Mouse (Mus musculus) testis, adult 2 months (tissue): ENCODE results near the gene Il12a. TPM values are rescaled to one million over a fixed set of nuclear protein-coding genes. Genes with fewer than 3 reads are reported as not detected.
A peak's percentile ranks its signal among the peaks of the same experiment; 100 is the strongest.

ENCODE experiments used
- H3K27ac ChIP-seq: fragments of 200-500 bp; 2 replicates; pipeline ENCODE4 v1.5.1; 2012; ENCODE audit warnings: low read depth, low read length; ENCODE audit not compliant: control insufficient read depth, insufficient read depth
- H3K27me3 ChIP-seq: fragments of 200-500 bp; 2 replicates; pipeline ENCODE4 v1.6.1; 2012; ENCODE audit warnings: mild to moderate bottlenecking, low read length, moderate library complexity; ENCODE audit not compliant: control insufficient read depth, insufficient read depth
- H3K36me3 ChIP-seq: fragments of 200-500 bp; 2 replicates; pipeline ENCODE4 v1.6.1; 2012; ENCODE audit warnings: mild to moderate bottlenecking, low read length; ENCODE audit not compliant: control insufficient read depth, insufficient read depth
- H3K4me1 ChIP-seq: fragments of 200-500 bp; 2 replicates; pipeline ENCODE4 v1.6.1; 2012; ENCODE audit warnings: low read length; ENCODE audit not compliant: control insufficient read depth, insufficient read depth
- H3K4me3 ChIP-seq: fragments of 200-500 bp; 2 replicates; pipeline ENCODE4 v1.5.1; 2012; ENCODE audit warnings: low read depth, mild to moderate bottlenecking, low read length, moderate library complexity, mixed read lengths; ENCODE audit not compliant: control insufficient read depth
- CTCF ChIP-seq: fragments of 200-500 bp; IDR thresholded peaks from 2 replicates; pipeline ENCODE4 v1.5.1; 2012; ENCODE audit warnings: low read depth, mild to moderate bottlenecking, inconsistent platforms, low read length, moderate library complexity; ENCODE audit not compliant: control insufficient read depth, insufficient read depth, insufficient replicate concordance
- POLR2A ChIP-seq: fragments of 200-500 bp; IDR thresholded peaks from 2 replicates; pipeline ENCODE4 v1.6.1; 2012; ENCODE audit warnings: low read depth, mild to moderate bottlenecking, inconsistent platforms, low read length, moderate library complexity; ENCODE audit not compliant: control insufficient read depth
- polyA plus RNA-seq: library from polyadenylated mRNA; depleted of rRNA; stranded (reverse); fragments of >200 nt; gene quantifications from 2 replicates; pipeline ENCODE4 v1.2.3, GENCODE M21; 2012; rRNA removed

The Il12a gene
- 0.07 and 0.25 TPM in 2 replicates for polyA plus RNA-seq

DNA sequence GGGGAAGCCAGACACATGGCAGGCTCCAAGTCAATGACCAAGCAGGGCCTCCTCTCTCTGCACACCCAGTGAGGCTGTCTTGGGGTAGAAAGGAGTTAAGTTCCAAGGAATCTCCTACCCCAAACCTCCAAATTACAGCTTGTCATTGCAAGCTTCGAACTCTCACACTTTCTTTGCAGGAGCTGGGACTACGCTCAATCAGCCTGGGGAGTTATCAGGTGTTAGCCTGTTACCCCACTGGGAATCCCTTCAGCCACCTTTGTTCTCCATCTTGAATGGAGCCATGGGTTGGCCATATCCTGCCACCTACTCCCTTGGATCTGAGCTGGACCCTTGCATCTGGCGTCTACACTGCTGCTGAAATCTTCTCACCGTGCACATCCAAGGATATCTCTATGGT lies at the start of gene Il12a:
TSS of gene Il12a (plus strand) at position 301 of the 400 bp plus-strand sequence.
- Histone ChIP-seq H3K27me3 (no peaks in the 10 kb centered on the region), H3K4me1 (no peaks in the 10 kb centered on the region), H3K27ac (no peak within 1 kb of the TSS), H3K36me3 (no peaks in the 10 kb centered on the region), H3K4me3 (peak within 1 kb of the TSS; percentile 11)
- no peak for TF ChIP-seq POLR2A
- no peak for TF ChIP-seq CTCF

DNA sequence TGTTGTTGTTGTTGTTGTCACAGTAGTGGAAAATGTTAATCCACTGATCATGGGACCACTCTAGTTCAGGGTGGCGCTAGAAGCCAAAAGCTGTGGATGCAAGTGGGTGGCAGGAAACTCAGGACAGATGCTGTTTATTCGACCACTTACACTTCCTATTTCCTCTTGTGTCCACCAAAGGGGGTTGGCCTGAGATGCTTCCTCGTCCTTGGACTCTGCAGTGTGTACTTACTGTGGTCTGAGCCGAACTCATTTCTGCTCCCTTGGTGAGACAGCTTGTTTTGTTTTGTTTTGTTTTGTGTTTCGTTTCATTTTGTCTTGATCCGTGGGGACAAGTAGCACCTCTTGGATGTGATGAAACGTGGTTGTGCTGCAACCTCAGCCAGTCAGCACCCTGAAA lies 47.5 kb upstream of the Il12a start:
- Histone ChIP-seq H3K27ac (no peak overlapping the region), H3K36me3 (no peaks in the 10 kb centered on the region), H3K4me1 (no peaks in the 10 kb centered on the region), H3K27me3 (no peaks in the 10 kb centered on the region), H3K4me3 (no peak overlapping the region)
- TF ChIP-seq POLR2A (no peak), CTCF (no peak)

DNA sequence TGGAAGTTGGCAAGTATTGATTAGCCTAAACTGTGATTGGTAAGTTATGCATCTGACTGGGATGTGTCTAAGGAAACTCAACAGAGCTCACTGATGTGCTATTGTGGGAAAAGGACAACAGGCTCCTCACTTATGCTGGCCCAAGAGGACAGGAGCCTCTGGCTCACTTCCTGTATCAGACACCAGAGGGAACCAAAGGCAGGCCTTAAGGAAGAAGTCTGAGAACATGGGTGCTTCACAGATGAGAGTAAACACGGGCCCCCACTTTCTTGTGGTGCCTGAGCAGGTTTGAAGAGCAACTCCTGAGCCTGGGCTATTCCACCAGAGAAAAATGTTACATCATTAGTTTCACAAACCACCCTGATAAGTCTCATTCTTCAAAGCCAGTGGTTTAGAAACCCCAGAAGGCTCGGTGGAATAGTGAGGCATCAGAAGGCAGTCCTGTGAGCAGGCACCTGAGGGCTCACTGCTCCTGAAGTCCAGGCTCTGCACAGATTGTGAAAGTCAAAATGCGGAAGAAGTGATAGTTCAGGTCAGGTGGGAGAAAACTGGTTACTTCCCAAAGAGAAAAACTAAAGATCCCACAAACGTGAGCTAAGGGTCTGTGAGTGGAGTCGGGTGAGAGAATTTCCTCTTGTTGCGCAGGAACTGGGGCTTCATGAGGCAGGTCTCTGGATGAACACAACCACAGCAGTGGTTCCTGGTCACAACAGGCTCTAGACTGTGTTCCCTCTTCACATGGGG lies 43.9 kb upstream of the Il12a start:
- no peak for TF ChIP-seq POLR2A
- no peak for TF ChIP-seq CTCF
- no peak overlapping the region for H3K27ac ChIP-seq
- no peak overlapping the region for H3K4me3 ChIP-seq
- no peaks in the 10 kb centered on the region for H3K36me3 ChIP-seq
- H3K4me1 ChIP-seq, result no peaks in the 10 kb centered on the region
- H3K27me3 ChIP-seq, result no peaks in the 10 kb centered on the region

DNA sequence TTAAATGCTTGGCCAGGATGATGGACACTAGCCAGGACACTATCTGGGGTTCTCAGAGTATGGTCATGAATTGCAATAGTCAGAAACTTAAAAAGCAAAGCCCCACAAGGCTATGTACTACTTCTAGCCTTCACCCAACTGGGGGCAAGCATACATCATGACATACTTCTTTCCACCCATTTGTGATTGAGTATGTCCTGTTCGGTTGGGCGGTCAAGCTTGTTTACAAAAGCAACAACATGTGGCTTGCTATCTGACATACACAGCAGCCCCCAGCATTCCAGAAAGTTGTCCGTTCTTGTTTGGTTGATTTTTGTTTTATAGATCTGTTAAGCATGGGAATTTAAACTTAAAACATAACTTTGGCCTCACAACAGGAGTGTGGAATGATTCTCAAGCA lies 43.2 kb upstream of the Il12a start:
- Histone ChIP-seq H3K36me3 (no peaks in the 10 kb centered on the region), H3K4me3 (no peak overlapping the region), H3K27ac (no peak overlapping the region), H3K4me1 (no peaks in the 10 kb centered on the region), H3K27me3 (no peaks in the 10 kb centered on the region)
- TF ChIP-seq POLR2A (no peak), CTCF (no peak)

DNA sequence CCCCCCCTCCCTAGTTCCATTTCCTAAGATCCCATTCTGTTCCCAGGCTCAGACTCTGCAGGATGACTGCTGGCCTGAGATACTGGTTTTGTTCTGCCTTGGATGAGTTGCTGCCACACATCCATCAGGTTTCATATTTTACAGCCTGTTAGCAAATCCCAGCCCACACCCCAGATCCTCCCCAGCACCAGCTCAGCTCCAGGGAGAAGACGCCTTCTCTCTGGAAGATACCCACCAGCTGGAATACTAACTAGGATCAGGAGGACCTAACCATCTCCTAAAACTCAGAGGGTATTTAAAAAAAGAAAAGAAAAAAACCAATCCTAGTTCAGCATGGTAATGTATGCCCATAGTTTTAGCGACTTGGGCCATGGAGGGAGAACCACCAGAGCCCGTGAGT lies 40.2 kb upstream of the Il12a start:
- Histone ChIP-seq H3K27me3 (no peaks in the 10 kb centered on the region), H3K4me1 (no peaks in the 10 kb centered on the region), H3K36me3 (no peaks in the 10 kb centered on the region), H3K4me3 (no peak overlapping the region), H3K27ac (no peak overlapping the region)
- TF ChIP-seq POLR2A (no peak), CTCF (no peak)

DNA sequence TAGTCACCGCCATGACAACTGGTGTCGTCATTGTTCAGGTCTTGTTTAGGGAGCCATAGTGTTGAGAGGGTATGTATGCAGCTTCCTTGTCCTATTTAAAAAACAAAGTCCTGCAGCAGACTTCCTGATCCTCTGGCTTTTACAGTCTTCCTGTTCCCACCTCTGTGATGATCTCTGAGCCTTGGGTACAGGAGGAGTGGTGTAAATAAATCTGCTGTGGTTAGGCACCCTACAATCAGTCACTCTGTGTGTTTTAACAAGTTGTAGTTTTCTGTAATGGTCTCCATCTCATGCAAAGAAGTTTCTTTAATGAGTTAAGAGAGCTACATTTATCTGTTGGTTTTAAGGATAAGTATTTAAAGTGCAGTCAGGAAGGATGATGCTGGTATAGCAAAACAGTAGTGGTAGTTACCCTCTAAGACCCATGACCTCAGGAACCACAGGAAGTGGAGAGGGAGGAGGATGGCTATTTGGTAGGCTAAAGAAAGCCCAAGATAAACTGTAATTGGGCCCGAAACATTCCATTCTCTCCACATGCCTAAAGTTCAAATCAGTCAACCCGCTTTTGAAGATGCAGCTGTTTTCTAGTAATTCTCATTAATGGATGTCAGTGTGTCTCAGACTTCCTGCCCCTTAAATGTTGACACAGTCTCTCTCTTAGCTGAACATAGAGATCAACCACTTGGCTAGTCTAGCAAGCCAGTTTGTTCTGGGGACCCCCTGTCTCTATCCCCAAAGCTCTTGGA lies 33.7 kb upstream of the Il12a start:
- TF ChIP-seq CTCF (no peak), POLR2A (no peak)
- Histone ChIP-seq H3K27me3 (no peaks in the 10 kb centered on the region), H3K4me1 (no peaks in the 10 kb centered on the region), H3K4me3 (no peak overlapping the region), H3K27ac (no peak overlapping the region), H3K36me3 (no peaks in the 10 kb centered on the region)

DNA sequence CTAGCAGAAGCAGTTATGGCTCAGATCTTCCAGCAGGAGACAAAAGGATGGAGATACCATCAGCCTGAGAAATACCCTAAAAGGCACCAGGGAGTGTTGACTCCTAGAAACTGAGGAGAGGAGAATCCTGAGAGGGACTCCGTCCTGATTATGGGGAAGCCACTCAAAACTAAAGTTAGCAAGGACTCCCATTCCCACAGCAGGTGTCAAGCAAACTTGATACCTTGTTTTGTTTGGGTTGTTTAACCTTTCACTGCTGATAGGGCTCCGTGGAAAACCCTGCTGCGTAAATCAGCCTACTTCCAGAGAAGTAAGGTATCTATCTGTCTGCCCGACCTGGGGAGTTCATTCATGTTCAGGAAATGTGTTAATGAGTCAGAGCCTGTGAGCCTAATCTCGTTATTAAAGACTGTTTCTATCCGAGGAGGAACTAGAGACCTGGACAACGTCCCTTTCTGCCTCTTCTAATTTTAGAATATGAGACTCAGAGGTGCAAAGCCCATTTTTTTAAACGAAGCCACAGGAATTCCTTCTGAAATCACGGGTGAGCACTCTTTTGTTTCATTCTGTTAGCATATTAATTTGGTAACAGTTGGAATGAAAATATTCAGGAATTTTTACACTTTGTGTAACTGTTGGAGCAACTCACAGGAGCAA lies 32.7 kb upstream of the Il12a start:
- Histone ChIP-seq H3K4me3 (no peak overlapping the region), H3K27me3 (no peaks in the 10 kb centered on the region), H3K4me1 (no peaks in the 10 kb centered on the region), H3K36me3 (no peaks in the 10 kb centered on the region), H3K27ac (no peak overlapping the region)
- no peak for TF ChIP-seq CTCF
- TF ChIP-seq POLR2A, result no peak
